Mouse (Mus musculus): Measurements from ENCODE around the gene Gm16434.
"Not testable (repeated sequence)": the region's sequence is repeated elsewhere in the genome, so short reads cannot be mapped to it uniquely, and the experiment has no call there.

Gene Gm16434

DNA sequence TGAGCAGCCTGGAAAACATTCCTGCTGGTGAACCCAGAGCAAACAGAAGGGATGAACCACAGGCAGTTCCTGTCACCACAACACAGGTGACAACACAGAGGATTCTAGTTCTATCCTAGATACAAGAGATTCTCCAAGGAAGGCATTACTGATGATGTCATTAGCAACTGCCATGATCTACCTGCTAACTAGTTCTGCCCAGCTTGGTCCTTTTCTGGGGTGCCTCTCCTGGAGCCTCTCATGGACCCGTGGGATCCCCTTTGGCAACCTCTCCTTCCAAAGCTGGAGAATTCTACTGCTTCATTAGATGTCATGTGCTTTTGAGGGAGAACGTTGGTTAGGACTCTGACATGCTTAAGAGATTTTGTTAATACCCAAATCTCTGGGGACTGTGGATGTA is at the start of gene Gm16434:
Gene Gm16434, minus strand, starts transcription at position 101 of the 400 bp plus-strand sequence.
- not testable (repeated sequence) for DNase-seq (ENCODE audit: extremely low spot score, low read depth, low spot score)

DNA sequence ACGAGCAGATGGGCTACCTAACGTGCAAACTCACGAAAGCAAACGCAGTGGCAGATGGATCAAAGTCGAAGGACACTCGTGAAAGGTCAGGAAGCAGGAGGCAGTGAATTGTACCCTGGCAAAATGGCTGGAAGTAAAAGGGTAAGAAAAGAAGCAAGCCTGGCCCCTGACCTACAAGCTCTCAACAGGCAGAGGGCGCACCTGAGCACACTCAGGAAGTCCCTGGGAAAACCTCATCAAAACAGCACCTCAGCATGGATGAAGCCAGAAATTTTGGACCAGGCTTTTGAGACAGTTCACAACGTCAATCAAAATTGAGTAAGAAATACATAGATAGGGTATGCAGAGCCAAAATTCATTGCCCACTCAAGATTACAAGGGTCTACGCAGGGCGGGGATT is 49.2 kb upstream of the Gm16434 start:
- DNase-seq (ENCODE audit: extremely low spot score, low read depth, low spot score), result not testable (repeated sequence)

GRCm38 (mm10) chr14:7200070-7200469 is 5.7 kb upstream of the Gm16434 start:
- not testable (repeated sequence) for DNase-seq (ENCODE audit: extremely low spot score, low read depth, low spot score)

GRCm38 (mm10) chr14:7174483-7174971 is 19.8 kb downstream of the Gm16434 start, which contains the start of gene Gm3512:
Gene Gm3512, minus strand, starts transcription at chr14:7174533.
- DNase-seq (ENCODE audit: extremely low spot score, low read depth, low spot score), result not testable (repeated sequence)

All from hindlimb bud, embryonic 11.5 days (tissue).